Mouse (Mus musculus): Measurements from ENCODE around the gene Rnf166.
A peak's percentile ranks its signal among the peaks of the same experiment; 100 is the strongest.

The Rnf166 gene

DNA sequence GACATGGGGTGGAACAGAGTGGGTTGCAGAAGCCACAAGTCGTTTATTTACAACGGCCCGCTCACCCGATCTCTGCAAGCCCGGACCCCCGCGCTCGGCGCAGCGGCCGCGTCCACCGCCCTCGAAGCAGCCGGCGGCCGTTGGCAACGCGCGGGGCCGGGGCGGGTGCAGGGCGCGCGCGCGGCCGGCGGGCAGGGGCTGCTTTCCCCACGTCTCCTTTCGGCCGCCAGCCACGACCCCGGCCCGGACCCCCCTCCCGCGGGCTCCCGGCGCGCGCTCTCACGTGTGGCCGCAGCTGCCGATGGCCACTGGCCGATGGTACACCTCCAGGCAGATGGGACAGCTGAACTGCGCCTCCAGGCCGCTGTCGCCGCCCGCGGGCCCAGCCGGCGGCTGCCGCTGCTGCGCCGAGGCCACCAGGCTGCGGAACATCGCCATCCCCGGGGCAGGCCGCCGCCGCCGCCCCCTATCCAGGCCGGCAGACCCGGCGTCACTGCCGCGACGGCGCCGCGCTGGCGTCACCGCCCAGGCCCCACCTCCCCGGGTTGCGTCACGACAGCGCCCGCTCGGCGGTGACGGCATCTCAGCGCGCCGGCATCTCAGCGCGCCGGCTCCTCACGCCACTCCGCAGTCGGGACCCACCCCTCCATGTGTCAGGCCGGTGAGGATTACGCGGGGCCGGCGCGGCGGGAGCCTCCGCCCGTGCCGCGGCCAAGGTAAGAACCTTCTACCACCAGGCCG is at the start of gene Rnf166, which contains the start of gene Ctu2:
Gene Rnf166 (minus strand): TSS at position 485 of the 741 bp plus-strand sequence.
Gene Ctu2 (plus strand): TSS at position 564 of the 741 bp plus-strand sequence.
- DNase-seq (ENCODE audit: low read depth): peak; percentile 94

DNA sequence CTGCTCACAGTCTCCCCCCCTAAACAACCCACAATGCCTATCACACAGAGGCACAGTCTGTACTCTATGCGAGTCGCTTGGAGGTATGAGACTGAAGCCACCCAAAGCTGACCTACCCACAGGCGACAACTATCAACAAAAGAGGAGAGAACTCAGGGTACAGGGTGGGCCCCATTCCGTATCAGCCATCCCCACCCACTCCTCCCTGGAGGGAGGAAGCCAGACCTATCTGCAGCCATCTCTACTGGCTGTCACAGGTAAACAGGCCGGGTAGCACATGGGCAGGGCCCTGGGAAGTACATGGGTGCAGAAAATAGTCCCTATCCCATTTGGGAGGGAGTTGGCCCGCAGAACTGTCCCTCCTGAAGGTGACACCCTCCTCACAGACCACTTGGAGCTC is 49.1 kb upstream of the Rnf166 start:
- no peak for DNase-seq (ENCODE audit: low read depth)

DNA sequence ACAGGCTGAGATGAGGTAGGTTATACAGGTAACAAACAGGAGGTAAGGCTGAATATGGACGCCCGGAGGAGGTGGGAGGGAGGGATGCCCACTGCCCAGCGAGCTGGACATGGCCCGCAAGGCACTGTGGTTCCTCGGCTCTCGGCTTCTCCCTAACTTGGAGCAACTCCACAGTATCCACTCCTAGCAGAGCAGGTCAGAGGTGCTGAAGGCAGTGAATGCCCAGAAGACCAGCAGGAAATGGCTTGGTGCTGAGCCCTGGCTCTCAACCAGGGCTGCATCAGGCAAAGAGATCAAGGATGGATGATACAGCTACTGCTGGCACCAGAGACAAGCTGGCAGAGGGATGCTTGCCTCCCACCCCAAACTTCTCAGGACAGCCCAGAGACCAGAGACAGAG is 48.6 kb upstream of the Rnf166 start:
- no peak for DNase-seq (ENCODE audit: low read depth)

DNA sequence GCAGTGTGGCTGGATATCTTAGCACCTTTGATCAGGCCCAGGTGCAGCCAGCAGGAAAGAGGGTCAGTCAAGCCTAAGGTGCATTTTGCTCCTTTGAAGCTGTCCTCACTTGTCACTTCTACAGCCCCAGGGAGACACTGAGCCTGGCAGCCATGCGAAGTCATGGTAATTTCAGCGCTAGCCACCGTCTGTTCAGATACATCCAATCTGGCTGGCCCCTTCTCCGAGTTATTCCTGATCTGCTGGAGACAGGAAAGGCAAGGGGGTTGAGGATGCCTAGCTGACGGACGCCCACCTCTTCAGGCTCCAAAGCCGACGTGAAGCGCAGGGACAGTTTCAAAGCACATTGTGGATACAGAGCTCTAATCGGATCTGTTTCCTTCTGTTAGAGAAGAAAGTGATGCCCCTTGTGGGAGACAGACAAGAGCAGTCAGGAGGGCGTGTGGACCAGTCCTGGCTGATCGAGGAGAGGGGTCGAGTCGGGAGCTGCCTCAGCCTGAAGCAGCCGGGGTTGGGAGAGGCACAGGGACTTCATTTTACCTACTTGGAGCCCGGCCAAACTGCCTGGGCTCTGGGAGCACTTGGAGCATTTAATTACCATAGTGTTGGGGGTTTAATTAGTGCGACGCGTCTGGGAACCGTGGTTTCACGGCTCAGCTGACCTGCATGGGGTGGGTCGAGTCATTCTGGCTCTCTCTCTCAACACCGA is 47.9 kb upstream of the Rnf166 start:
- DNase-seq (ENCODE audit: low read depth): no peak

DNA sequence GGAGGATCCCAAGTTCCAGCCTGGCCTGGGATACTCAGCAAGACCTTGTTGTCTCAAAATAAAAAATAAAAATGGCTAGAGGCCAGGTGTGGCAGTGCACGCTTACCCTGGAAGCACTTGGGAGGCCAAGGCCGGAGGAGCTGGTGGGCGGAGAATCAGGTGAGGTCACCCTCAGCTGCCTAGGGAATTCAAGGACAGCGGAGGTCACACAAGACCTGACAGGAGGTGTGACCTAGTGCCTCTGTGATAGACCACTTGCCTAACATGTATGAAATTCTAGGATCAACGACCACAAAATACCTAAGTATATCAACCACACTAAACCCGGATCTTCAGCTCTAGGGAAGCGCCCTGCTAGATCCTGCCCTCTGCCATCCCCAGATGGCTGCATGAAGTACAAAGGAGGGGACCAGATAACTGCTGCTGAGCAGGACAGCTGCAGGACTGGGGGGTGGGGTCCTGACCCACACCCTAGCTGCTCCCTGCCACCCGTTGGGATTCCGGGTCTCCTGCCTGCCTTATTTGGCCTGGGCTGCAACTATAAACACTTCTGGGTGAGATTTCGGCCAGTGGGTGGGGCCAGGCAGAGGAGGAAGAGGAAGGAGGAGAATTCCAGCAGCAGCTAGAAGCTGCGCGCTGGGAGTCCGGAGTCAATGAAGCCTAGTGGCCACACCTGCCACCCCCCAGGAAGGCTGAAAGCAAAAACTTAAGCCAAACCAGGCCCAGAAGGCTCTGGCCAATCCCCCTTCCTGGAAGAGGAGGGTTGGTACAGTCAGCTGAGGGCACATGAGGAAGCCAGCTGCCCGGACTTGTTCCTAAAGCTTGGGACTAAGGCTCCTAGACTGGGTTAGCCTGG is 47.2 kb upstream of the Rnf166 start:
- no peak for DNase-seq (ENCODE audit: low read depth)

DNA sequence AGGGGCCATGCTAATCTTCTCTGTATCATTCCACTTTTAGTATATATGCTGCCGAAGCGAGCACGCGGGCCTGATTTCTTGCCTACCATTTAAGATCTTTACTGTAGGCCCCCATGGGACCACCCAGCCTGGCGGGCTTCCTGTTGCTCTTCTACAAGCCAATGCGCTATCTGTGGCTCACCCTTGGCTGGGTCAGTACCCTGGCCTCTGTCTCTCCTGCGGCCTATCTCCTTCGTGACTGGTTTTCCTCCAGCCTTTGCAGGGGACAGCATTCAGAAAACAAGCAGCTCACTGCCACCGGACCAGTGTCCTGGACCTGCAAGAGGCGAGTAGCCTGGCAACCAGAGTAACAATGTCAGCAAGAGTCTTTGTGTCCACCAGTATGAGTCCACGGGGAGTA is 44.7 kb upstream of the Rnf166 start:
- no peak for DNase-seq (ENCODE audit: low read depth)

DNA sequence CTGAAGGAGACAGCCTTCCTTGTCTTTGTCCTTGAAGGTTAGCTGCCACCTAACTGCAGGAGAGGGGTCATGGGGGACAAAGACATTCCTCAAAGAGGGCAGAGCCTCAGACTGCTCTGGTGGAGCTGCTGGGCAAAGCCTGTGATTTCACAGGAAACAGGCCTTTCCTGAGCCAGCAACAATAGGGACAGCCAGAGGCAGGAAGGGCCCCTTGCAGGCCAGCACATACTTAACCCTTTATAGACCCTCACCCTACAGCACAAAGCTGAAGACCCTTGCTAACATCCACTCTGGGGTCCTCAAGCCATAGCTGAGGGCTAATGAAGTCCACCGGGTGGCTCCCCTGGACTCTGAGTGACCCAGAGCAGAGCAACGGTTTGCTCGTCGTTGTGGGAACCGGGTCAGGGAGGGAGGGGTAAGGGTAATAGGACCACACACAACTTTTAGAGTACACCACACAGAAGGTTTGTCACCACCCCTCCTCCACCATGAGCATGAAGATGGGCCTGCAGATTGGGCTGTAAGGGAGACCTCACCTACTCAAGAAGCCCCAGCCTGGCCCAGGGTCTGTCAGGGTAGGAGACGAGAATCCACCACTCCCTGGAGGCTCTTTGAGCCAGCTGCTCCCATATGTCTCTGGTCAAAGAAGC is 41.8 kb upstream of the Rnf166 start:
- no peak for DNase-seq (ENCODE audit: low read depth)

DNA sequence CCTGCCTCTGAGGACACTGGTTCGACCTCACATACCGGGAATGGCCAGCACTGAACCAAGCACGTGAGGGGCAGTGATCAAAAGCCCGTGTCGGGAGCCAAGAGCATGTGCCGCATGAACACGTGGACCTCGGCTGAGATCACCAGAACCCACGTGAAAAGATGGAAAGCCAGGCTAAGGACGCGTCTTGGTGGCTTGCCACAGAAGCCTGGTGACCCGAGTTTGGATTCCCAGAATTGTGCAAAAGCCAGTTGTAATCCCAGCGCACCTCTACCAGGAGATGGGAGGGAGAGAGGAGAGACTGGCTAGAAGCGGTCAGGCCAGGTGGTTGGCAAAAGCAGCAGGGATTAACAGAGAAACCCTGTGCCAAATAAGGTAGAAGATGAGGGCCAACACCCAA is 39.8 kb upstream of the Rnf166 start:
- DNase-seq (ENCODE audit: low read depth): no peak

DNA sequence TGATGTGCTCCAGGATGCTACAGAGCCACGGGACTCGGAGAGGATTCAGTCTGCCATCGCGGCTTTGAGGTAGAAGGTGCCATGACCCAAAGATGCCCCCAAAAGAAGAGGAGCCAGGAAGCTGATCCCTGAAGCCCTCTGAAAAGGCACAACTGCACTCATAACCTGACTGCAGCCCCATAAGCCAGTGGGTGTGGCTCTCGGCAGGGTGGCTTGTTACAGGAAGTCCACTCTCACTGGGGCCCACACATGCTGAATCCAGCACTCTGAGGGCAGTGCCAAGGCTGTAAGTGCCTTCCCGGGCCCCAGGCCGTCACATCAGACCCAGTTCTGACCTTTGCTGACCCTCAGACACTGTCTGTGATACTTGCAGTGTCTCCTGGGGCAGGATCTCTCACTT is 36.5 kb upstream of the Rnf166 start:
- no peak for DNase-seq (ENCODE audit: low read depth)

DNA sequence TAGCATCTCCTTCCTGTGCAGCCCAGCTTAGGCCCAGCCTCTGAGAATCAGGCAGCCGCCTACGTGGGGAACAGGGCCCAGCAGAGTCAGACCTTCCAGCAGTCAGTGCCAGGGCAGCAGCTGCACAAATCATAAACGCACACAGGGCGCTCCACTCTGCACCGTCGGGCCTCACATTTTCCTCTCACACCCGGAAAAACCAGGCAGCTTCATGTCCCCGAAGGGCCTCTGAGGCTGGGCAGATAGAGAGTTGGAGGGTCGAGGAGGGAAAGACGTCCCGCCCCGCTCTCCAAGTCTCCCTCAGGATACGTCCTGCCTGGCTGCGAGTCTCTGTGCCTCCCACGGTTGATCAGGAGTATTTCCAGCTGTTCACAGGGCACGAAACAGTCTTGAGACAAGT is 35.7 kb upstream of the Rnf166 start:
- DNase-seq (ENCODE audit: low read depth): no peak

DNA sequence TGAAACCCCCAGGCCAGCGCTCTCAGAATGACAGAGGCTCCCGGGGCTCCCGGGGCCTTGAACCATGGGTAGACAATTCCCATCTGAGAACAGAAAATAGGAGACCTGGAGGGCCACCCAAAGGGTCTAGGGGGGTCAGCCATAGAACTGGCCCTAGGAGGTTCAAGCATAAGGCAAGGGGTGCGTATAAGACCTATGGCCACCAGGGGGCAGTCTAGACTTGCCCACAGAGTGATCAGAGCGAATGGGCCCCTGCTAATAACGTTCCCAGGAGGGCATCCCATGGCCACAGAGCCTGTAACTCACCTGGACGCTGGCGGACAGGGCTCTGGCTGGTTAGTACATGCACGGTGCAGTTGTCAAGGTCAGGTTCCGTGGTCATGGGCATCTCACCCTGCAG is 25.0 kb upstream of the Rnf166 start:
- peak; percentile 89 for DNase-seq (ENCODE audit: low read depth)

DNA sequence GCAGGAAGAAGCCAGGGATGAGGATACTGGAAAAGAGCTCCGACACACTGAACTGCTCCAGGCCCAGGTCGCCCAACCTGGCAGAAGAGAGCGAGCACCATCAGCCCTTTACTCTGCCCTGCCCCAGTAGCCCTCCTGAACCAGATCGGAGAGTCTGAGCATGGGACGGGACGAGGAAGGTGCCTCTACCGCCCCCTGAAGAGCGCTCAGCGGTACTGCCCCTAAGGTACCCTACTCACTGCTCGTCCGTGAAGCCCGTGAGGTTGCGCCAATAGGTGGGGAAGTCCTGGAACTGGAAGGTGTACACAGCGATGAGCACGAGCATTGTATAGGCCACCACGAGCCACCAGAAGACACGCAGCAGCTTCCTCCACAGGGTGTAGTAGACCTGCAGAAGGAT is 22.0 kb upstream of the Rnf166 start:
- peak; percentile 44 for DNase-seq (ENCODE audit: low read depth)

DNA sequence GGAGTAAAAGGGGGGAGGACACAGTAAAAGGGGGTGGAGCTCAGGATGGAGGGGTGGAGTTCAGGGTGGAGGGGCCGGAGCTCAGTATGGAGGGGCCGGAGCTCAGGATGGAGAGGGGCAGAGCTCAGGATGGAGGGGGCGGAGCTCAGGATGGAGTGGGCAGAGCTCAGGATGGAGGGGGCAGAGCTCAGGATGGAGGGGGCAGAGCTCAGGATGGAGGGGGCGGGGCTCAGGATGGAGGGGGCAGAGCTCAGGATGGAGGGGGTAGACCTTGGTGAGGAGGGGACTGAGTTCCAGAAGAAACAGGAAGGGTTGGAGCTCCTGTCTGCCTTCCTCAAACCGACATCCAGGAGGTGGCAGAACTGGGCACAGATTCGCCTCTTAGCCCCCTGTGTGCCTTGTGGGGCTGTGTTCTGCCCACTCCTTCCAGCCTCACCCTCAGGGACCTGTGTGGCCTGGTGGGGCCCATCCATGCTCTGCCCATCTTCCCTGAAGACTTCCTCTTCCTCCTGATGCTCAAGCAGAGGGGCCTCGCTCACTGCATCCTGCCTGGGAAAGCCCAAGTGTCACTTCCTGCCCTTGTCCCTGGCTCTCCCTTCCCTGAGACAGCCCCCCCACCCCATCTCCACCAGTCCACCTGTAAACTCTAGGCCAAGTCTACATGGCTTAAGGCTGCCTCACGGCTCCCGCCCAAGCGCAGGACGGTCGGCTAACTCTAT is 21.3 kb upstream of the Rnf166 start:
- no peak for DNase-seq (ENCODE audit: low read depth)

DNA sequence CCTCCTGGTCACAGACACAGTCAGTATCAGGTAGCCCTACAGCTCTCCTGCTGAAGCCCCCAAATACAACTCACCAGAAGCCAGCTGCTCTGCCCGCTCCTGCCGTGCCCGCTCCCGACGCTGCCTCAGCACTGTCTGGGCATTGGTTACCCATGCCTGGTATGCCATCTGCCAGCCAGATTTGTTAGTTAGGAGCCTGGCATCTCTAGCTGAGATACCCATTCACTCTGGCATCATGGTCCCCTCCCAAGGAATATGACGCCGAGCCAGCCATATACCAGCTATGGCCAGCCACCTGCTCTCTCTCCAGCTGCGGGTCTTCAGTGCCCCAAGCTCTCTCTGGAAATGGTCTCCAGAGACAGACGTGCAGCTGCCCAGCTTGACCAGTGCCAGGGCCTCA is 12.5 kb upstream of the Rnf166 start:
- no peak for DNase-seq (ENCODE audit: low read depth)

DNA sequence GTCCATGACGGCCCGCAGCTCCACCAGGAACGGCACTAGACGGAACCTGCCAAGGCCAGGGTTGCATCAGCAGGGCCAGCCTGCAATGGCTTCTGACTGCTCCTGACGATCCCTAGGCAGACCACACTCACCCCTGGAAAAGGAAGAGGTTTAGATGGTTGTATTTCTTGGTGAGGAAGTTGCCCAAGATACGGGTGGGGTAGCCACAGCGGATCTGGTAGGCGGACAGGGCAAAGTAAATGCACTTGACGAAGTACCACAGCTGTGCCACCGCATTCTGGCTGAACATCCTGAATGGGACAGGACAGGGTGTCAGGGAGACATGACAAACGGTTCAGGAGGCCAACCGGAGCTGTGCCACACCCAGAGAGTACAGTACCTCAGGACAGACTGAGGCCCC is 9.0 kb upstream of the Rnf166 start:
- DNase-seq (ENCODE audit: low read depth): no peak

DNA sequence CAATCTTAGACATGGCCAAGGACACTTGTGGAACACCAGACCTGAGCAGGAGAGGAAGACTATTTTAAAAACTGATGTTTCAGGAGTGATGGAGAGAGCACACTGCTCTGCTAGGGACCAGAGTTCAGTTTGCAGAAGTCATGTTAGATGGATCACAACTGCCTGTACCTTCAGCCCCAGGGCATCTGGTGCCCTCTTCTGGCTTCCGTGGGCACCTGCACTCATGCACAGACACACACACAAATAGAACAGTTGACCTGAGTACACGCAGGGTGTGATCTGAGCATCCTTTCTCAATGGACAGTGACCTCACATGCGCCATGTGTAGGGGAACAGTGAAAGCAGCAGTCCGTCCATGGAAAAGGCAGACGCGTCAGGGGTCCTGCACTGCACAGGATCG is 8.0 kb upstream of the Rnf166 start:
- peak; percentile 41 for DNase-seq (ENCODE audit: low read depth)

DNA sequence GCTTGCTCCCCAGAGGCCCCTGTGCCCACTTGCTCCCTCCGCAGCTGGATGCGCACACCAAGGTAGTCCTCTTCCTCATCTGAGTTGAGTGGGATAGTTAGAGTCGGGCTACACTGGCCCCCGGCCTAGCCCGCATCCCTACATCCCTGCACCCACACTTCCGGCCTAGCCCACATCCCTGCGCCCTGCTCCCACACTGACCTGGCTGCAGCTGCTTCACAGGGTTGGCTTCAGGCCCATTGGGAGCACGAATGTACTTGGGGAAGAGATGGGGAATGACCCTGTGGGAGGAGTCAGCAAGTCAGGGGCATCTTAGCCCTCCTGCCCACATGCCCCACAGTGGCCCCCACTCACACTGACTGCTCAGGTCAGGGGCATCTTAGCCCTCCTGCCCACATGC is 6.6 kb upstream of the Rnf166 start:
- DNase-seq (ENCODE audit: low read depth): no peak

DNA sequence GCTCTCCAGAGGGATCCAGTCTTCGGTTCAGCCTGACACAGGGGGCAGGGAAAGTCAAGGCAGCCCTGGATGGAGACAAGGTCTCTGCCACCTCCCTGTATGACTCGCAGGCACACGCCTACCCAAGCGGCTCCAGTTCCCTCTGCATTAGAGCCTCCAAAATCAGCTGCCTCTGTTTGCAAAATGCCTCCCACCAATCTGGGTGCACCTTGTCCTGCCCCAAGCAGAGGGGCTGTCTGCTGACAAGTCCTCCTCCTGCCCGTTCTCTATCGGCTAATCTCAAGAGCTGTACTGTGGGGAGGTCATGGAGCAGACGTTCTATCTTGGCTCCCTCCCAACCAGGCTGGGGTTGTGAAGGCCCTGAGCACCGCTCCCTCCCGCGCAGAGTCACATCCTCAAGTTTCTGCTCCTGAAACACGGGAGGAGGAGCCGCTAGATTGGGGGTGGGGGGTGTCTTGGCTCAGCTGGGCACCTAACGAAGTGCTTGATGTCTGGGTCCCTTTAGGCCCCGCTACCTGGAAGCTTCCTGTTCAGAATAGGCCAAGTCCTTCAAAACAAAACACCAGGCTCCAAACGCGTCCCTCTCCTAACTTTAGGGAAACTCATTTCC is 808 bp downstream of the Rnf166 start:
- peak; percentile 67 for DNase-seq (ENCODE audit: low read depth)

DNA sequence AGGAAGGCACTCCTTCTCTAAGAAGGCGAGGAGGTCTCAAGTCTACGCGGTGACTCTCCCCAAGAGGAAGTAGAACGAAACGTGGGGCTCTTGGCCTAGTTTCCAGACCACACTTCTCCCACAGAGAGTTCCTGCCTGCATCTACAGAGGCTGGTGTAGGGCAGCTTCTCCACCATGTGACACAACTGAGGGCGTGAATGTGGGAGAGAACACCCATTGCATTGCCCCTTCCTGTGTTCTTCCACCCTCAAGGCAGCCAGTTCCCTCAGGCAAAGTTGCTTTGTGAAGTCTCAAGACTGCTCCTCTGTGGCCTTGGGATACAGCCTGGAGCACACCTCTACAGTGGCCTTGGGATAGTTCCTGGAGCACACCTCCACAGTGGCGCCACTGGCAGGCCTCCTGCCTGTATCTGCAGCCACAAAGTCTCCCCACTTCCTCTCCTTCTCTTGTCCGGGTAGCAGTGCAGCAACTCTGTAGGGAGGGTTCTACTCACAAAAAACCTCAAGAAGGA is 1.9 kb downstream of the Rnf166 start:
- peak; percentile 73 for DNase-seq (ENCODE audit: low read depth)

DNA sequence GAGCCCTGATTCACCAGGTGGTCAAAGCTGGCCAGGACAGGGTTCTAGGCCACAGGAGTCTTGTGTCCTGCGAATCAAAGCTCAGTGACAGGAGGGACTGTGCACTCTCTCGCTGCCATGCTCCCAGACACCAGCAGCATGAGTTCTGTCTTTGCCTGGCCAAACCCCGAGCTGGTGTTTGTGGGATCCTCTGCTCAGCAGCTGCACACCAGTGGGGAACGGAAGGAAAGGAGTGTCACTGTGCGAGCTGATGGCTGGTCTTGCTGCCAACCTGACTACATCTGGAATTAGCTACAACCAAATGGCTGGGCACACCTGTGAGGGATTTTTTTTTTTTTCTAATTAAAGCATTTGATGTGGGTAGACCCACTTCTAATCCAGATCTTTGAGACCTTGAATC is 5.2 kb downstream of the Rnf166 start:
- DNase-seq (ENCODE audit: low read depth): no peak

DNA sequence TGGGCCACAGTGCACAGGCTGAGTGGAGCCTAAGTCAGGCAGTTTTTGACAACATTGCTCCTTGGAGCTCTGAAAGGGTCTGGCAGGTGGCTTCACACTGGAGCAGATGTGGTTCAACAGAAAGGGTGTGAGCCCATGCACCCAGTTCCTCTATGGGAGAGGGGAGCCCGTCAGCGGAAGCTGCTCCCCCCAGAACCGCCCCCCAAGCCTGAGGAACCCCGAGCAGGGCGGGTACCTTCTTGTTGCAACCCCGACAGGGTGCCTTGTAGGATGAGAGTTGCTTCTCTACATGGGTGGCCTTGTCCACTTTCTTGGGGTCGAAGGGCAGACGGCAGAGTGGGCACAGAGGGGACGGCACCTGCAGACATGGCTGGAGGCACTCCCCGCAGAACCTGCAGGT is 5.9 kb downstream of the Rnf166 start:
- no peak for DNase-seq (ENCODE audit: low read depth)
